Mouse (Mus musculus) intestine, postnatal 0 days (tissue): ENCODE data around the gene Tmem102. TPM values are rescaled to one million over a fixed set of nuclear protein-coding genes. Genes with fewer than 3 reads are reported as not detected.
A peak's percentile ranks its signal among the peaks of the same experiment; 100 is the strongest.

Source experiments
- ATAC-seq: fragments of 200-750 bp; cut with Nextera tagmentation; 2 replicates; pipeline ENCODE4 v1.8.0; 2017; ENCODE audit warnings: mild to moderate bottlenecking, moderate TSS enrichment, moderate library complexity
- H3K27ac ChIP-seq: fragments of 300-500 bp; sonication (generic); 2 replicates; pipeline ENCODE4 v1.5.1; 2014; ENCODE audit warnings: mild to moderate bottlenecking, low read depth, low read length, moderate library complexity
- H3K27me3 ChIP-seq: fragments of 300-500 bp; sonication (generic); replicated peaks from 2 replicates; pipeline ENCODE4 v1.6.1; 2014; ENCODE audit warnings: low read length, mixed read lengths; ENCODE audit not compliant: control insufficient read depth, insufficient read depth
- H3K36me3 ChIP-seq: fragments of 300-500 bp; sonication (generic); 2 replicates; pipeline ENCODE4 v1.6.1; 2014; ENCODE audit warnings: mild to moderate bottlenecking, moderate library complexity; ENCODE audit not compliant: control insufficient read depth, insufficient read depth
- H3K4me1 ChIP-seq: fragments of 300-500 bp; sonication (generic); replicated peaks from 2 replicates; pipeline ENCODE4 v1.6.1; 2014; ENCODE audit warnings: antibody characterized with exemption, low read length, mixed read lengths; ENCODE audit not compliant: control insufficient read depth, insufficient read depth
- H3K4me2 ChIP-seq: fragments of 300-500 bp; sonication (generic); replicated peaks from 2 replicates; pipeline ENCODE4 v1.6.1; 2014; ENCODE audit warnings: low read depth, mild to moderate bottlenecking, moderate library complexity
- H3K4me3 ChIP-seq: fragments of 300-500 bp; sonication (generic); 2 replicates; pipeline ENCODE4 v1.5.1; 2014; ENCODE audit warnings: low read depth, low read length
- H3K9ac ChIP-seq: fragments of 300-500 bp; sonication (generic); 2 replicates; pipeline ENCODE4 v1.6.1; 2014; ENCODE audit warnings: mild to moderate bottlenecking, low read depth, low read length
- H3K9me3 ChIP-seq: fragments of 300-500 bp; sonication (generic); 2 replicates; pipeline ENCODE4 v1.6.1; 2016; ENCODE audit warnings: mixed run types; ENCODE audit not compliant: control insufficient read depth
- CTCF ChIP-seq: sonication (generic); IDR thresholded peaks from 2 replicates; pipeline ENCODE4 v1.5.1; 2016; ENCODE audit warnings: low read depth, mild to moderate bottlenecking, control low read depth, antibody characterized with exemption, moderate library complexity
- WGBS: fragments of 180-500 bp; shearing (Covaris S2); extraction: QIAGEN DNeasy Blood & Tissue Kit; methylation state at CpG from one replicate; pipeline ENCODE4 v1.1.7; 2014; 5-methylcytosine and 5-hydroxymethylcytosine counted together
- polyA plus RNA-seq: library from polyadenylated mRNA; unstranded; fragments of >200 nt; fragmentation: Nextera tagmentation; extraction: Ambion mirVana; gene quantifications from 2 replicates; pipeline ENCODE4 v1.2.1, GENCODE M21; 2015

The Tmem102 gene
- polyA plus RNA-seq, 1 experiment from 2014 or later: 58.0 TPM

DNA sequence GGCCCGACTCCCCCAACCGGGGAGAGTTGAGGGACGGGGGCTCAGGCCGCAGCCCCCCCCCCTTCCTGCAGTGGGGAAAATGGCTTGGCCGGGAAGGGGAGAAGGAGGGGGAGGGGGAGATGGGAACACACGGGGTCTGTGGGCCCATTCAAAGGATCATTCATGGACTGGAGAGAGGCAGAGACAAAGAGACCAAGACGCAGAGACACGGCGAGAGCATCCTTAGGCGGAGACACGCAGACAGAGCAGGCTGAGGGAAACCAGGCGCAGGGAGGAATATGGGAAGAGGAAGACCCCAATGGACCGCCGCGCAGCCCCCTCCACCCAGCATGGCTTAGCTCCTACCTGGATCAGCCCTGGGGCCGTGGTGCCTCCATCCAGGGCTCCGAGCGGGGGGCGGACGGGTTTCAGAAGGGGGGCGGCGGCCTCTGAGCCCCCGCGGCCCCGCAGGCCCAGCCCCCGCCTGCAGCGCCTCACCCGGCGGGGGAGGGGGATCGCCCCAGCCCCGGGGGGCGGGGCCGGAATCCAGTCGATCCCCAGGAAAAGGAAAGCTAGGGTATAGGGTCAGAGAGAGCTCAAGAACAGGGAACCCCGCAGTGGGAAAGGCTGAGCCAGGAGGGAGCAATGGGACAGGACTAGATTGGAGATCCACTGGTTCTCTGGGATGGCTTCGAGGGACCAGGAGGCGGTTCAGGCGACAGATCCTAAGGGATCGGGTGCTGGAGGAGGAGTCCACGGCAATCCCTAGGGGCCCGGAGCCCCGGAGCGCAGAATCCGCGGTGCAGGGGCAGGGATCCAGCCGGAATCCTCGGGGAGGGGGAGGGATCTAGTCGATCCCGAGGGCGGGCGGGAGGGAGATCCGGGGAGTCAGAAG is 31.5 kb upstream of the Tmem102 start:
- Histone ChIP-seq H3K36me3 (no peaks in the 10 kb centered on the region), H3K27me3 (peaks cover 15% of the 10 kb centered on the region; the same call in 1 of the 2 replicates), H3K27ac (peak overlapping the region; percentile 37), H3K4me3 (peak overlapping the region; percentile 77), H3K9me3 (no peaks in the 10 kb centered on the region), H3K4me2 (peak overlapping the region; percentile 98), H3K9ac (peak overlapping the region; percentile 59), H3K4me1 (no peaks in the 10 kb centered on the region)
- no peak for TF ChIP-seq CTCF
- no peak for ATAC-seq
- WGBS: 3% methylated on average over 41 of the region's 52 CpGs

DNA sequence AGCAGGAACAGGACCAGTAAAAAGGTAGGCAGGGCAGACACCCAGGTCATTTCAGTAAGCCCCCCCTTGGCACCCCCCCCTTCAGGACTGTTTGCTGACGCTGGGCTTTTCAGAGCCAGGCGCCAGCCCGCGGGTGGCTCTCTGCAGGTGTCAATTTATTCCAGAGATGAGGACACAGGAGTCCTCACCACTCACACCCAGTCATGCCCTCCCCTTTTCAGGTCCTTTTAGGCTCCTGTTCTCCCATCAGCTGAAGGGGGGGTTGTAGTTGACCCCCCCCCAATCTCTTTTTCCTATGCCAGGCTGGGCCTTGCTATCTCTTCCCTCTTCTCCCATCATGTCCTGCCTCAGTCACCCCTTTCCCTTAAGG is 30.5 kb upstream of the Tmem102 start:
- H3K4me2 ChIP-seq: peak overlapping the region; percentile 98; the same call in 1 of the 2 replicates
- TF ChIP-seq CTCF: no peak

DNA sequence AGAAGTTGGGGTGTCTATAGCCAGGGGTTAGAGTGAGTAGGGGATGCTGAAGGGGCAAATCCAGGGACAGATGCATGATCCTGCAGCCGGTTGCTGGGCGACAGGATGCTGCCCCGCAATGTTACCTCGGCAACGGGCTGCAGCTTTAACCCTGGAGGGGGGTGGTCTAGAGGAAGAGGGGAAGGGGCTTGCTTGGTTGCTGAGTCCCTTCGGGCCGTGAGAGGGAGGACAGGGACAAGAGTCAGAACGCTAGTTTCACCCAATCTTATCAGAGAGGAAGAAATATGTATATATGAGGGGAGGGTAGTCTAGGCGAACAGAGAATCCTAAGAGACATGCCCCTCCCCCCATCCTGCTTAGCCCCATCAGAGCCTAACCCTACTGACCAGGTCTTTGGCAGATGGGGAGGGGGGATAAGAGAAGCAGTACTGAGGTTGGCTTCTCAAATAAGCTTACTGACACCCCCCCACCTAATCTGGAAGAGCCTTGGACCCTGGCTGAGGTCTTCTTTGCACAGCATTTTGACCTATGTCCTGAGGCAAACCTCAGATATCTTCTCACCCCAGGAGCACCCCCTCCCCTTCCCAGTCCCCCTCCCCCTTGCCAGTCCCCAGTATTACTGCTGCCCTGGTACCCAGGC is 30.0 kb upstream of the Tmem102 start:
- 43% methylated on average over 9 of the region's 9 CpGs for WGBS
- peak overlapping the region; percentile 98; the same call in 1 of the 2 replicates for H3K4me2 ChIP-seq
- H3K27me3 ChIP-seq: peaks cover 15% of the 10 kb centered on the region; the same call in 1 of the 2 replicates
- H3K4me3 ChIP-seq: no peak overlapping the region
- no peaks in the 10 kb centered on the region for H3K9me3 ChIP-seq
- no peaks in the 10 kb centered on the region for H3K36me3 ChIP-seq
- H3K4me1 ChIP-seq: no peaks in the 10 kb centered on the region
- no peak for TF ChIP-seq CTCF
- no peak overlapping the region for H3K27ac ChIP-seq
- no peak for ATAC-seq
- no peak overlapping the region for H3K9ac ChIP-seq

More for the DNA sequence above, 30.5 kb upstream of the Tmem102 start:
- WGBS: 34% methylated on average over 4 of the region's 4 CpGs
- Histone ChIP-seq H3K9ac (no peak overlapping the region), H3K27me3 (peaks cover 15% of the 10 kb centered on the region; the same call in 1 of the 2 replicates), H3K4me3 (no peak overlapping the region), H3K4me1 (no peaks in the 10 kb centered on the region), H3K9me3 (no peaks in the 10 kb centered on the region), H3K27ac (no peak overlapping the region), H3K36me3 (no peaks in the 10 kb centered on the region)
- ATAC-seq: no peak

DNA sequence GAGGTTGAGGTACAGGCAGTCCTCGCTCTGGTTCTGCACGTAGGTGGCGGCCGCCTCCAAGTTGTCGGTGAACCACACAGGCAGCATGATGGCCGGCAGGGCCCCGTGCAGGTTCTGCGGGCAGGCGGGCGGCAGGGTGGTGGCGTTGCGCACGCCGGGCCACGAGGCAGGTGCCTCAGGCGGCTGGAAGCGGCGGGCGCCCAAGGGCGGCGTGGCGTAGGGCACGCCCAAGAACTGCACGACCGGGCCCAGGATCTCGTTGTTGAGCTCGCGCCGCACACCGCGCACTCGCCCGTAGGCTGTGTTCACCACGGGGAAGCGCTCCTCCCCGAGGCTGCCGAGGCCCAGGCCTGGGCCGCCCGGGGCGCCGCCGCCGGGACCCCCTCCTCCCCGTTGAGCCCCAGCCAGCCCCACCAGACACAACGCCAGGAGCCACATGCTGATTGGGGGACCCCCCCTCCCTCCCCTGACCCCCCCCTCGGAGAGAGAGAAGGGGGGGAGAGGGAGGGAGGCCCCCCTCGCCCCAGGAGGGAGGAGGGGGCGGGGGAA is 28.7 kb upstream of the Tmem102 start:
- H3K36me3 ChIP-seq: no peaks in the 10 kb centered on the region
- WGBS: 12% methylated on average over 42 of the region's 48 CpGs
- H3K4me2 ChIP-seq: peak overlapping the region; percentile 72
- TF ChIP-seq CTCF: peak; percentile 21
- peak overlapping the region; percentile 38 for H3K4me3 ChIP-seq
- no peak for ATAC-seq
- no peaks in the 10 kb centered on the region for H3K9me3 ChIP-seq
- no peaks in the 10 kb centered on the region for H3K4me1 ChIP-seq
- H3K9ac ChIP-seq: peak overlapping the region; percentile 50
- H3K27me3 ChIP-seq: peaks cover 15% of the 10 kb centered on the region; the same call in 1 of the 2 replicates
- no peak overlapping the region for H3K27ac ChIP-seq

DNA sequence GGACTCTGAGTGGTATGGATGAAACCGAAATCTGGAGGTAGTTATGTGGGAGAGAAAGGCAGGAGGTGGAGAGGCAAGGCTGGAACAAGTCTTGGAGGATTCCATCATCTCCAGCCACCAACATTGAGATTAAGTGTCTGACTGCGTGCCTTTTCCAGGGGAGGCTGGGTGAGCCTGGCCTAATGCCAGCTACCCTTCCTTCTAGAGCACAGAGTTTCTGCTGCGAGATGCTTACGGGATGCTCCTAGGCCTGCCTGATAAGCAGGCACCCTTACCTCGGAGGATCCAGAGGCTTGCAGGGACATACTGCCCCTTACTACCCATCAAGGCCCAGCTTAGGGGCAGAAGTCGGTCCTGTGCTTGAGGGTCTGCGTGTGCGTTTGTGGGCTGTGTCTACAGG is 28.1 kb upstream of the Tmem102 start:
- Histone ChIP-seq H3K27ac (no peak overlapping the region), H3K36me3 (no peaks in the 10 kb centered on the region), H3K4me2 (peak overlapping the region; percentile 72), H3K4me1 (no peaks in the 10 kb centered on the region), H3K9me3 (no peaks in the 10 kb centered on the region), H3K4me3 (peak overlapping the region; percentile 38), H3K9ac (peak overlapping the region; percentile 50; the same call in 1 of the 2 replicates), H3K27me3 (peaks cover 15% of the 10 kb centered on the region; the same call in 1 of the 2 replicates)
- whole genome bisulfite sequencing: 58% methylated on average over 8 of the region's 8 CpGs
- TF ChIP-seq CTCF: no peak
- no peak for ATAC-seq

DNA sequence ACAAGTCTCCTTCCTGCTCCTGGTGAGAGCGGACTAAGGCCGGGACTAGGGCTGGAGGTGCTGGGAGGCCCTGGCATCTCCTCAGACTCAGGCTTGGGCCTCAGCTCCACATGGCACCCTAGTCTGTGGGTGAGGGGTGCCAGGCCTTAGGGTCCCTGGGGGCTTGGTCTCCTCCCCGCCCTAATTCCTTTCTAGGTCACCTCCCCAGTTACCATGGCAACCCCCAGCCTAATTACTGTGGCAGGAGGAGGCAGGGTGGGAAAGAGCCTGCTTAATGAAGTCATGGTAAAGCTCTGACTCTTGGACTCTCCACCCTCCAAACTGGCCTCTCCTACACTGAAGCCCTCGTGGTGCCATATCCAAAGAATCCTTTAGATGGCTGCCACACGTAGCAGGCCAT is 23.4 kb upstream of the Tmem102 start:
- 55% methylated on average over 5 of the region's 5 CpGs for WGBS
- no peak overlapping the region for H3K4me3 ChIP-seq
- H3K27ac ChIP-seq: no peak overlapping the region
- H3K9me3 ChIP-seq: no peaks in the 10 kb centered on the region
- no peak overlapping the region for H3K9ac ChIP-seq
- H3K27me3 ChIP-seq: 0 out of 2 replicates have a peak, but pooled peaks cover under 1% of the 10 kb centered on the region
- H3K4me1 ChIP-seq: no peaks in the 10 kb centered on the region
- H3K4me2 ChIP-seq: no peak overlapping the region
- TF ChIP-seq CTCF: no peak
- H3K36me3 ChIP-seq: peaks cover 20% of the 10 kb centered on the region; the same call in 1 of the 2 replicates
- ATAC-seq: no peak
